Mouse (Mus musculus) gastrocnemius, postnatal 10 days (tissue): Measurements from ENCODE around the gene Rnf113a2. TPM values are rescaled to one million over a fixed set of nuclear protein-coding genes. Genes with fewer than 3 reads are reported as not detected.

Experiments
- DNase-seq: peaks from one replicate; pipeline ENCODE4 v3.0.0; 2021; ENCODE audit warnings: mixed read lengths
- total RNA-seq, 2 experiments: library from RNA; stranded (reverse); gene quantifications; 2 replicates each; pipeline ENCODE4 v1.2.3; 2021

The Rnf113a2 gene
- total RNA-seq, 2 experiments from 2014 or later, result 5.9 to 6.8 TPM

GRCm38 (mm10) chr12:84407874-84408818 lies 8.8 kb upstream of the Rnf113a2 start:
- peak; percentile 9 for DNase-seq

- DNase-seq, result peak; percentile 93
Observed at GRCm38 (mm10) chr12:84408819-84409507, 8.0 kb upstream of the Rnf113a2 start, which contains the start of the genes Entpd5 and Bbof1. Entpd5 (minus strand) TSS chr12:84409029. Bbof1 (plus strand) TSS chr12:84409071.

- DNase-seq, result no peak
Observed at GRCm38 (mm10) chr12:84417605-84417922, 568 bp downstream of the Rnf113a2 start.

GRCm38 (mm10) chr12:84423990-84424389 lies 7.0 kb downstream of the Rnf113a2 start:
- no peak for DNase-seq

- DNase-seq, result no peak
Observed at GRCm38 (mm10) chr12:84429825-84430224, 12.8 kb downstream of the Rnf113a2 start.

GRCm38 (mm10) chr12:84438697-84439096 lies 21.7 kb downstream of the Rnf113a2 start:
- no peak for DNase-seq

GRCm38 (mm10) chr12:84442526-84442925 lies 25.5 kb downstream of the Rnf113a2 start:
- DNase-seq, result no peak

- DNase-seq, result no peak
Observed at GRCm38 (mm10) chr12:84447386-84447785, 30.4 kb downstream of the Rnf113a2 start.

- no peak for DNase-seq
Observed at GRCm38 (mm10) chr12:84448181-84448580, 31.2 kb downstream of the Rnf113a2 start.

- no peak for DNase-seq
Observed at GRCm38 (mm10) chr12:84449887-84450286, 32.9 kb downstream of the Rnf113a2 start.

- DNase-seq, result no peak
Observed at GRCm38 (mm10) chr12:84450351-84450717, 33.3 kb downstream of the Rnf113a2 start.

- peak; percentile 93 for DNase-seq
Observed at GRCm38 (mm10) chr12:84450718-84451646, 34.0 kb downstream of the Rnf113a2 start, which contains the start of the genes Aldh6a1 and Lin52. Aldh6a1 (minus strand) TSS chr12:84451004. Lin52 (plus strand) TSS chr12:84451422.

- no peak for DNase-seq
Observed at GRCm38 (mm10) chr12:84451801-84452200, 34.8 kb downstream of the Rnf113a2 start.

GRCm38 (mm10) chr12:84456911-84457310 lies 39.9 kb downstream of the Rnf113a2 start:
- no peak for DNase-seq

GRCm38 (mm10) chr12:84459845-84460244 lies 42.8 kb downstream of the Rnf113a2 start:
- no peak for DNase-seq

- no peak for DNase-seq
Observed at GRCm38 (mm10) chr12:84461416-84461815, 44.4 kb downstream of the Rnf113a2 start.

- DNase-seq, result no peak
Observed at GRCm38 (mm10) chr12:84462856-84463255, 45.9 kb downstream of the Rnf113a2 start.

Other genes starting within 250 kb of the Rnf113a2 start
- 10 to 100 TPM; 15.6 to 18.5 TPM for gene Elmsan1, start 198.3 kb upstream of the Rnf113a2 start, total RNA-seq
- gene Ptgr2, start 132.0 kb upstream of the Rnf113a2 start, total RNA-seq, result 10 to 100 TPM; 65.1 to 68.1 TPM
- 10 to 100 TPM; 21.6 to 25.8 TPM for gene Zfp410, start 100.3 kb upstream of the Rnf113a2 start, total RNA-seq
- 10 to 100 TPM; 31.0 to 34.3 TPM for gene Coq6, start 55.5 kb upstream of the Rnf113a2 start, total RNA-seq
- under 1 TPM; 0.42 to 0.65 TPM for gene Fam161b, start 55.4 kb upstream of the Rnf113a2 start, total RNA-seq
- 1 to 10 TPM; 8.0 to 9.7 TPM for gene Entpd5, start 8.2 kb upstream of the Rnf113a2 start, total RNA-seq
- 1 to 10 TPM in 1 of 2 experiments, under 1 TPM in 1; 0.85 to 1.0 TPM for gene Bbof1, start 8.1 kb upstream of the Rnf113a2 start, total RNA-seq
- 10 to 100 TPM; 32.1 to 34.1 TPM for gene Aldh6a1, start 33.8 kb downstream of the Rnf113a2 start, total RNA-seq
- gene Lin52, start 34.2 kb downstream of the Rnf113a2 start, total RNA-seq, result 1 to 10 TPM; 4.9 to 5.6 TPM
- under 1 TPM in 1 of 2 experiments, not detected in 1; 0.07 TPM for gene Vsx2, start 152.6 kb downstream of the Rnf113a2 start, total RNA-seq
- gene Abcd4, start 200.2 kb downstream of the Rnf113a2 start, total RNA-seq, result 1 to 10 TPM; 4.4 to 5.2 TPM
- gene Vrtn, start 223.8 kb downstream of the Rnf113a2 start, total RNA-seq, result not detected